Mouse (Mus musculus): ENCODE measurements around the gene H2al1n. TPM values are rescaled to one million over a fixed set of nuclear protein-coding genes. Genes with fewer than 3 reads are reported as not detected.

H2al1n gene
- polyA plus RNA-seq (2012; rRNA removed) = not detected in 2 replicates

GRCm38 (mm10) chrX:14210848-14211247 is at the start of gene H2al1n:
Gene H2al1n, plus strand, starts transcription at chrX:14211148.

All from central nervous system, embryonic 11.5 days (tissue).